Mouse (Mus musculus): ENCODE measurements around the gene Catsperz. TPM values are rescaled to one million over a fixed set of nuclear protein-coding genes. Genes with fewer than 3 reads are reported as not detected.

The Catsperz gene
- polyA plus RNA-seq, 1 experiment from 2014 or later = 2.4 TPM

GRCm38 (mm10) chr19:6934195-6934977 is 9.2 kb upstream of the Catsperz start, which contains the start of gene Kcnk4:
Gene Kcnk4, minus strand, starts transcription at chr19:6934515.
- H3K9ac ChIP-seq (replicated peaks; ENCODE audit: low read depth) = no peak within 1 kb of the TSS; the same call in 1 of the 2 replicates
- H3K9me3 ChIP-seq (ENCODE audit: low read length) = no peaks in the 10 kb centered on the region
- peak within 1 kb of the TSS; percentile 35 for H3K4me3 ChIP-seq (ENCODE audit: low read depth, low read length)
- H3K27me3 ChIP-seq (replicated peaks; ENCODE audit: insufficient read depth, low read length) = peaks cover 47% of the 10 kb centered on the region
- peaks cover 5% of the 10 kb centered on the region; the same call in 1 of the 2 replicates for H3K4me1 ChIP-seq (ENCODE audit: insufficient read depth, low read depth, low read length)
- ATAC-seq (no peak), DNase-seq (ENCODE audit: low spot score) (no peak)
- H3K27ac ChIP-seq (ENCODE audit: low read length) = no peak within 1 kb of the TSS
- H3K36me3 ChIP-seq (ENCODE audit: insufficient read depth, low read length) = no peaks in the 10 kb centered on the region
- 11% methylated on average over 22 of the region's 23 CpGs for WGBS
- no peak for TF ChIP-seq EP300 (IDR thresholded peaks at IDR 0.05)
- TF ChIP-seq CTCF (IDR thresholded peaks at IDR 0.05) = no peak
- peak within 1 kb of the TSS; percentile 72 for H3K4me2 ChIP-seq (replicated peaks; ENCODE audit: low read depth, low read length)

GRCm38 (mm10) chr19:6933436-6934194 is 8.4 kb upstream of the Catsperz start:
- no peak overlapping the region for H3K27ac ChIP-seq (ENCODE audit: low read length)
- H3K36me3 ChIP-seq (ENCODE audit: insufficient read depth, low read length) = no peaks in the 10 kb centered on the region
- peak overlapping the region; percentile 72 for H3K4me2 ChIP-seq (replicated peaks; ENCODE audit: low read depth, low read length)
- peaks cover 47% of the 10 kb centered on the region for H3K27me3 ChIP-seq (replicated peaks; ENCODE audit: insufficient read depth, low read length)
- peak overlapping the region; percentile 35 for H3K4me3 ChIP-seq (ENCODE audit: low read depth, low read length)
- 6% methylated on average over 54 of the region's 58 CpGs for WGBS
- DNase-seq (ENCODE audit: low spot score) (no peak), ATAC-seq (peak; percentile 53)
- H3K9ac ChIP-seq (replicated peaks; ENCODE audit: low read depth) = no peak overlapping the region; the same call in 1 of the 2 replicates
- no peaks in the 10 kb centered on the region for H3K9me3 ChIP-seq (ENCODE audit: low read length)
- peaks cover 5% of the 10 kb centered on the region; the same call in 1 of the 2 replicates for H3K4me1 ChIP-seq (ENCODE audit: insufficient read depth, low read depth, low read length)
- no peak for TF ChIP-seq CTCF (IDR thresholded peaks at IDR 0.05)
- no peak for TF ChIP-seq EP300 (IDR thresholded peaks at IDR 0.05)

GRCm38 (mm10) chr19:6933102-6933435 is 7.9 kb upstream of the Catsperz start:
- no peak for TF ChIP-seq CTCF (IDR thresholded peaks at IDR 0.05)
- TF ChIP-seq EP300 (IDR thresholded peaks at IDR 0.05) = no peak
- ATAC-seq = no peak

GRCm38 (mm10) chr19:6932018-6932417 is 6.8 kb upstream of the Catsperz start:
- Histone ChIP-seq H3K9ac (replicated peaks; ENCODE audit: low read depth) (no peak overlapping the region), H3K27me3 (replicated peaks; ENCODE audit: insufficient read depth, low read length) (peaks cover 60% of the 10 kb centered on the region), H3K27ac (ENCODE audit: low read length) (no peak overlapping the region), H3K4me3 (ENCODE audit: low read depth, low read length) (no peak overlapping the region), H3K9me3 (ENCODE audit: low read length) (no peaks in the 10 kb centered on the region), H3K36me3 (ENCODE audit: insufficient read depth, low read length) (no peaks in the 10 kb centered on the region), H3K4me1 (ENCODE audit: insufficient read depth, low read depth, low read length) (peaks cover 6% of the 10 kb centered on the region; the same call in 1 of the 2 replicates), H3K4me2 (replicated peaks; ENCODE audit: low read depth, low read length) (no peak overlapping the region)
- 61% methylated on average over 1 of the region's 1 CpGs for WGBS
- DNase-seq (ENCODE audit: low spot score) (no peak), ATAC-seq (no peak)
- TF ChIP-seq EP300 (IDR thresholded peaks at IDR 0.05) (no peak), CTCF (IDR thresholded peaks at IDR 0.05) (no peak)

More at GRCm38 (mm10) chr19:6933102-6933435, 7.9 kb upstream of the Catsperz start:
- Histone ChIP-seq H3K27ac (ENCODE audit: low read length) (no peak overlapping the region), H3K4me1 (ENCODE audit: insufficient read depth, low read depth, low read length) (peaks cover 5% of the 10 kb centered on the region; the same call in 1 of the 2 replicates), H3K9me3 (ENCODE audit: low read length) (no peaks in the 10 kb centered on the region), H3K9ac (replicated peaks; ENCODE audit: low read depth) (no peak overlapping the region), H3K36me3 (ENCODE audit: insufficient read depth, low read length) (no peaks in the 10 kb centered on the region), H3K4me3 (ENCODE audit: low read depth, low read length) (no peak overlapping the region), H3K27me3 (replicated peaks; ENCODE audit: insufficient read depth, low read length) (peaks cover 49% of the 10 kb centered on the region), H3K4me2 (replicated peaks; ENCODE audit: low read depth, low read length) (no peak overlapping the region)
- no peak for DNase-seq (ENCODE audit: low spot score)
- 34% methylated on average over 4 of the region's 4 CpGs for WGBS

GRCm38 (mm10) chr19:6931002-6931401 is 5.8 kb upstream of the Catsperz start:
- Histone ChIP-seq H3K36me3 (ENCODE audit: insufficient read depth, low read length) (no peaks in the 10 kb centered on the region), H3K9ac (replicated peaks; ENCODE audit: low read depth) (no peak overlapping the region), H3K4me2 (replicated peaks; ENCODE audit: low read depth, low read length) (no peak overlapping the region), H3K27me3 (replicated peaks; ENCODE audit: insufficient read depth, low read length) (peaks cover 69% of the 10 kb centered on the region), H3K4me3 (ENCODE audit: low read depth, low read length) (no peak overlapping the region), H3K9me3 (ENCODE audit: low read length) (no peaks in the 10 kb centered on the region), H3K4me1 (ENCODE audit: insufficient read depth, low read depth, low read length) (peaks cover 10% of the 10 kb centered on the region; the same call in 1 of the 2 replicates), H3K27ac (ENCODE audit: low read length) (no peak overlapping the region)
- WGBS = 0% methylated on average over 2 of the region's 2 CpGs
- DNase-seq (ENCODE audit: low spot score) = no peak
- TF ChIP-seq CTCF (IDR thresholded peaks at IDR 0.05) (no peak), EP300 (IDR thresholded peaks at IDR 0.05) (no peak)
- no peak for ATAC-seq

GRCm38 (mm10) chr19:6928080-6928479 is 2.9 kb upstream of the Catsperz start:
- Histone ChIP-seq H3K9me3 (ENCODE audit: low read length) (no peaks in the 10 kb centered on the region), H3K27ac (ENCODE audit: low read length) (no peak overlapping the region), H3K27me3 (replicated peaks; ENCODE audit: insufficient read depth, low read length) (peaks cover 51% of the 10 kb centered on the region), H3K4me3 (ENCODE audit: low read depth, low read length) (no peak overlapping the region), H3K4me1 (ENCODE audit: insufficient read depth, low read depth, low read length) (peaks cover 9% of the 10 kb centered on the region; the same call in 1 of the 2 replicates), H3K36me3 (ENCODE audit: insufficient read depth, low read length) (no peaks in the 10 kb centered on the region), H3K4me2 (replicated peaks; ENCODE audit: low read depth, low read length) (no peak overlapping the region), H3K9ac (replicated peaks; ENCODE audit: low read depth) (no peak overlapping the region)
- 22% methylated on average over 7 of the region's 9 CpGs for WGBS
- DNase-seq (ENCODE audit: low spot score) = no peak
- no peak for ATAC-seq
- TF ChIP-seq CTCF (IDR thresholded peaks at IDR 0.05) (no peak), EP300 (IDR thresholded peaks at IDR 0.05) (no peak)
